Mouse (Mus musculus) cerebellum, adult 2 months (tissue): ENCODE data around the gene Pde7b.

Experiments
- CTCF ChIP-seq: fragments of 200-500 bp; IDR thresholded peaks from 2 replicates; pipeline ENCODE4 v1.5.1; 2011; ENCODE audit warnings: low read depth, mild to moderate bottlenecking, control low read depth, low read length, moderate library complexity, borderline replicate concordance; ENCODE audit not compliant: insufficient read depth
- POLR2A ChIP-seq: fragments of 200-500 bp; IDR thresholded peaks from 2 replicates; pipeline ENCODE4 v1.6.1; 2011; ENCODE audit warnings: low read length, control low read depth, borderline replicate concordance; ENCODE audit not compliant: insufficient read depth

DNA sequence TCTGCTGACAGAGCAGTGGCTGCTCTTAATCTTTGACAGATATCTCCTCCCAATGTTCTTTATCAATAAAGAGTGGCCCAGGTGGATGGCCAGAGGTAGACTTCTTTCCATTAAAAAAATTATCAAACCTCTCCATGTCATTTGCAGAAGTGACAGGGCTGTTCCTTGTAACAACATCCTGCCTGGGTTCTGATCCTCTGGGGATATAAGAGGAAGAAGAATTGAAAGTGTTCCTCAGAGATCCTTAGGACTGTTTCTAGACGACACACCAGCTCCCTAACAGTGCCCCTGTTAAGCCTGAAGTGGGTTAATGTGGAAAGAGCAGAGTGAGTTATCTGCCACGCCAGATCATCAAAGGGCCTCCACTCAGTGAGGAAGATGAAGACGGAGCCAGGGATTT, 334.3 kb downstream of the Pde7b start:
- TF ChIP-seq CTCF (no peak), POLR2A (no peak)
